Mouse (Mus musculus) spleen, adult 2 months (tissue): ENCODE measurements around the gene Nr4a2.

Source experiments
- CTCF ChIP-seq: fragments of 200-500 bp; IDR thresholded peaks from 2 replicates; pipeline ENCODE4 v1.5.1; 2011; ENCODE audit warnings: mild to moderate bottlenecking, inconsistent platforms; ENCODE audit not compliant: insufficient read depth, insufficient read length, insufficient replicate concordance; ENCODE audit errors: extremely low read depth
- POLR2A ChIP-seq: fragments of 200-500 bp; IDR thresholded peaks from 2 replicates; pipeline ENCODE4 v1.6.1; 2011; ENCODE audit warnings: low read depth, low read length, inconsistent platforms

DNA sequence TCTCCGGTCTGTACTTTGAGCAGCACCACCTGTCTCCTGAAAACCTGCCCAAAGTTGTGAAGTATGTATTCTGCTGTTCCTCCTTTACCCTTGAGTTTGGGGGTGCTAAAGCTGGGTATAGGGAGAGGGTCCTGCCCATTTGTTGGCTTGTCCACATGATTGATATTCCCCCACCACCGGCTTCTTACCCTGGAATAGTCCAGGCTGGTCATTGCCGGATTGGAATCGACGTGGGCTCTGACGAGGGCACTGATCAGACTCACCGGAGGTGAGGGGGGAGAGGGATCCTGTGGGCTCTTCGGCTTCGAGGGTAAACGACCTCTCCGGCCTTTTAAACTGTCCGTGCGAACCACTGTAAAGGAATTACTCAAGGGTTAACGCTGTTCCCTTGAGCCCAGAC lies 13.9 kb downstream of the Nr4a2 start:
- TF ChIP-seq CTCF (no peak), POLR2A (no peak)
